Mouse (Mus musculus) stomach, embryonic 15.5 days (tissue): ENCODE results near the gene Flt3l. TPM values are rescaled to one million over a fixed set of nuclear protein-coding genes. Genes with fewer than 3 reads are reported as not detected.
A peak's percentile ranks its signal among the peaks of the same experiment; 100 is the strongest.

Experiments
- ATAC-seq: fragments of 200-750 bp; cut with Nextera tagmentation; 2 replicates; pipeline ENCODE4 v1.8.0; 2017; ENCODE audit warnings: low read depth, moderate number of reproducible peaks, moderate TSS enrichment; ENCODE audit not compliant: insufficient read depth, low FRiP score
- H3K27ac ChIP-seq: fragments of 300-500 bp; sonication (generic); 2 replicates; pipeline ENCODE4 v1.5.1; 2015; ENCODE audit warnings: mild to moderate bottlenecking, inconsistent platforms
- H3K27me3 ChIP-seq: fragments of 300-500 bp; sonication (generic); replicated peaks from 2 replicates; pipeline ENCODE4 v1.6.1; 2015; ENCODE audit warnings: inconsistent platforms
- H3K36me3 ChIP-seq: fragments of 300-500 bp; sonication (generic); 2 replicates; pipeline ENCODE4 v1.6.1; 2015; ENCODE audit warnings: inconsistent platforms
- H3K4me1 ChIP-seq: fragments of 300-500 bp; sonication (generic); 2 replicates; pipeline ENCODE4 v1.6.1; 2015; ENCODE audit warnings: inconsistent platforms
- H3K4me2 ChIP-seq: fragments of 300-500 bp; sonication (generic); 2 replicates; pipeline ENCODE4 v1.6.1; 2015; ENCODE audit warnings: mild to moderate bottlenecking, inconsistent platforms
- H3K4me3 ChIP-seq: fragments of 300-500 bp; sonication (generic); replicated peaks from 2 replicates; pipeline ENCODE4 v1.5.1; 2015; ENCODE audit warnings: inconsistent platforms
- H3K9ac ChIP-seq: fragments of 300-500 bp; sonication (generic); 2 replicates; pipeline ENCODE4 v1.6.1; 2015; ENCODE audit warnings: inconsistent platforms
- H3K9me3 ChIP-seq: fragments of 300-500 bp; sonication (generic); 2 replicates; pipeline ENCODE4 v1.6.1; 2016; ENCODE audit warnings: inconsistent platforms
- WGBS: fragments of 180-500 bp; shearing (Covaris S2); methylation state at CpG from one replicate; pipeline ENCODE4 v1.1.7; 2015; 5-methylcytosine and 5-hydroxymethylcytosine counted together
- polyA plus RNA-seq: library from polyadenylated mRNA; unstranded; fragments of >200 nt; fragmentation: Nextera tagmentation; extraction: Ambion mirVana; gene quantifications from 2 replicates; pipeline ENCODE4 v1.2.1, GENCODE M21; 2015

Gene Flt3l
- polyA plus RNA-seq, result 2.2 and 2.5 TPM in 2 replicates

GRCm38 (mm10) chr7:45135993-45136567, at the start of gene Flt3l, which contains the start of gene Gm45713:
TSS of gene Flt3l (minus strand) at chr7:45136432.
TSS of gene Gm45713 (minus strand) at chr7:45136231.
- H3K27me3 ChIP-seq, result no peaks in the 10 kb centered on the region
- H3K9ac ChIP-seq, result peak within 1 kb of the TSS; percentile 40; the same call in 1 of the 2 replicates
- peak within 1 kb of the TSS; percentile 67 for H3K4me2 ChIP-seq
- 2% methylated on average over 29 of the region's 29 CpGs for WGBS
- H3K9me3 ChIP-seq, result no peaks in the 10 kb centered on the region
- peak within 1 kb of the TSS; percentile 68 for H3K4me3 ChIP-seq
- H3K27ac ChIP-seq, result 0 out of 2 replicates have a peak within 1 kb of the TSS, but pooled peaks have one; percentile 45
- peak; percentile 80 for ATAC-seq
- no peaks in the 10 kb centered on the region for H3K36me3 ChIP-seq
- peaks cover 6% of the 10 kb centered on the region for H3K4me1 ChIP-seq

GRCm38 (mm10) chr7:45185921-45186320, 49.7 kb upstream of the Flt3l start:
- no peaks in the 10 kb centered on the region for H3K36me3 ChIP-seq
- H3K27me3 ChIP-seq, result peaks cover 75% of the 10 kb centered on the region
- H3K9me3 ChIP-seq, result no peaks in the 10 kb centered on the region
- no peak for ATAC-seq
- H3K4me3 ChIP-seq, result no peak overlapping the region
- no peak overlapping the region for H3K9ac ChIP-seq
- no peak overlapping the region for H3K27ac ChIP-seq
- H3K4me1 ChIP-seq, result peaks cover 7% of the 10 kb centered on the region; the same call in 1 of the 2 replicates
- 67% methylated on average over 7 of the region's 7 CpGs for WGBS
- no peak overlapping the region for H3K4me2 ChIP-seq

GRCm38 (mm10) chr7:45183672-45184071, 47.4 kb upstream of the Flt3l start:
- H3K27ac ChIP-seq, result no peak overlapping the region
- no peak for ATAC-seq
- H3K4me2 ChIP-seq, result no peak overlapping the region

GRCm38 (mm10) chr7:45182606-45183005, 46.4 kb upstream of the Flt3l start:
- Histone ChIP-seq H3K9ac (no peak overlapping the region), H3K9me3 (no peaks in the 10 kb centered on the region), H3K36me3 (no peaks in the 10 kb centered on the region), H3K27me3 (peaks cover 89% of the 10 kb centered on the region), H3K4me3 (peak overlapping the region; percentile 32), H3K4me2 (peak overlapping the region; percentile 66), H3K4me1 (peaks cover 7% of the 10 kb centered on the region; the same call in 1 of the 2 replicates), H3K27ac (no peak overlapping the region)
- 11% methylated on average over 11 of the region's 11 CpGs for WGBS
- no peak for ATAC-seq

More at GRCm38 (mm10) chr7:45183672-45184071, 47.4 kb upstream of the Flt3l start:
- peaks cover 7% of the 10 kb centered on the region; the same call in 1 of the 2 replicates for H3K4me1 ChIP-seq
- no peak overlapping the region for H3K4me3 ChIP-seq
- no peaks in the 10 kb centered on the region for H3K9me3 ChIP-seq
- WGBS, result 58% methylated on average over 7 of the region's 7 CpGs
- peaks cover 82% of the 10 kb centered on the region for H3K27me3 ChIP-seq
- no peaks in the 10 kb centered on the region for H3K36me3 ChIP-seq
- no peak overlapping the region for H3K9ac ChIP-seq

- Histone ChIP-seq H3K36me3 (no peaks in the 10 kb centered on the region), H3K9me3 (no peaks in the 10 kb centered on the region), H3K4me3 (peak overlapping the region; percentile 32), H3K27ac (no peak overlapping the region), H3K4me2 (peak overlapping the region; percentile 66), H3K27me3 (peaks cover 93% of the 10 kb centered on the region), H3K9ac (no peak overlapping the region), H3K4me1 (peaks cover 7% of the 10 kb centered on the region; the same call in 1 of the 2 replicates)
- under 1% methylated on average over 34 of the region's 34 CpGs for WGBS
- ATAC-seq, result peak; percentile 93
These were observed 46.0 kb upstream of the Flt3l start for GRCm38 (mm10) chr7:45182199-45182601.

- Histone ChIP-seq H3K4me1 (peaks cover 7% of the 10 kb centered on the region; the same call in 1 of the 2 replicates), H3K36me3 (no peaks in the 10 kb centered on the region), H3K4me2 (peak overlapping the region; percentile 66), H3K27ac (no peak overlapping the region), H3K9me3 (no peaks in the 10 kb centered on the region), H3K27me3 (peaks cover 96% of the 10 kb centered on the region), H3K9ac (no peak overlapping the region), H3K4me3 (no peak overlapping the region)
- ATAC-seq, result no peak
- 6% methylated on average over 35 of the region's 35 CpGs for WGBS
These were observed 45.3 kb upstream of the Flt3l start for GRCm38 (mm10) chr7:45181540-45181939.

- Histone ChIP-seq H3K9ac (no peak within 1 kb of the TSS), H3K4me3 (no peak within 1 kb of the TSS), H3K4me1 (peaks cover 12% of the 10 kb centered on the region), H3K9me3 (no peaks in the 10 kb centered on the region), H3K4me2 (peak within 1 kb of the TSS; percentile 66), H3K27ac (no peak within 1 kb of the TSS), H3K36me3 (no peaks in the 10 kb centered on the region), H3K27me3 (peaks cover 98% of the 10 kb centered on the region)
- no peak for ATAC-seq
- WGBS, result 18% methylated on average over 20 of the region's 20 CpGs
These were observed 44.8 kb upstream of the Flt3l start, which contains the start of gene Pth2 for GRCm38 (mm10) chr7:45180896-45181477. TSS of gene Pth2 (plus strand) at chr7:45180995.

- no peaks in the 10 kb centered on the region for H3K9me3 ChIP-seq
- H3K27me3 ChIP-seq, result peaks cover 99% of the 10 kb centered on the region
- ATAC-seq, result no peak
- no peak within 1 kb of the TSS for H3K4me2 ChIP-seq
- no peak within 1 kb of the TSS for H3K4me3 ChIP-seq
- 23% methylated on average over 7 of the region's 7 CpGs for WGBS
- H3K4me1 ChIP-seq, result peaks cover 13% of the 10 kb centered on the region
- H3K9ac ChIP-seq, result no peak within 1 kb of the TSS
- no peak within 1 kb of the TSS for H3K27ac ChIP-seq
- H3K36me3 ChIP-seq, result no peaks in the 10 kb centered on the region
These were observed 43.2 kb upstream of the Flt3l start, which contains the start of gene Gfy for GRCm38 (mm10) chr7:45179469-45179868. TSS of gene Gfy (minus strand) at chr7:45179569.

- Histone ChIP-seq H3K9ac (no peak overlapping the region), H3K36me3 (no peaks in the 10 kb centered on the region), H3K27me3 (peaks cover 96% of the 10 kb centered on the region), H3K4me3 (no peak overlapping the region), H3K9me3 (no peaks in the 10 kb centered on the region), H3K4me1 (peaks cover 13% of the 10 kb centered on the region), H3K27ac (no peak overlapping the region), H3K4me2 (no peak overlapping the region)
- 24% methylated on average over 7 of the region's 7 CpGs for WGBS
- ATAC-seq, result no peak
These were observed 42.3 kb upstream of the Flt3l start for GRCm38 (mm10) chr7:45178550-45178949.

- H3K27me3 ChIP-seq, result peaks cover 86% of the 10 kb centered on the region
- H3K36me3 ChIP-seq, result no peaks in the 10 kb centered on the region
- H3K9me3 ChIP-seq, result no peaks in the 10 kb centered on the region
- H3K27ac ChIP-seq, result no peak overlapping the region
- WGBS, result 3% methylated on average over 30 of the region's 31 CpGs
- no peak overlapping the region for H3K9ac ChIP-seq
- peak overlapping the region; percentile 13; the same call in 1 of the 2 replicates for H3K4me3 ChIP-seq
- no peak for ATAC-seq
- H3K4me1 ChIP-seq, result peaks cover 6% of the 10 kb centered on the region
- H3K4me2 ChIP-seq, result peak overlapping the region; percentile 32
These were observed 40.1 kb upstream of the Flt3l start for GRCm38 (mm10) chr7:45176356-45176755.

- no peak overlapping the region for H3K9ac ChIP-seq
- peak overlapping the region; percentile 32 for H3K4me2 ChIP-seq
- no peaks in the 10 kb centered on the region for H3K36me3 ChIP-seq
- H3K4me3 ChIP-seq, result peak overlapping the region; percentile 13; the same call in 1 of the 2 replicates
- H3K4me1 ChIP-seq, result peaks cover 6% of the 10 kb centered on the region
- ATAC-seq, result no peak
- H3K9me3 ChIP-seq, result no peaks in the 10 kb centered on the region
- WGBS, result under 1% methylated on average over 23 of the region's 23 CpGs
- H3K27me3 ChIP-seq, result peaks cover 82% of the 10 kb centered on the region
- no peak overlapping the region for H3K27ac ChIP-seq
These were observed 39.7 kb upstream of the Flt3l start for GRCm38 (mm10) chr7:45175929-45176328.

- Histone ChIP-seq H3K4me2 (no peak overlapping the region), H3K9ac (no peak overlapping the region), H3K4me1 (peaks cover 6% of the 10 kb centered on the region), H3K9me3 (no peaks in the 10 kb centered on the region), H3K4me3 (no peak overlapping the region), H3K36me3 (no peaks in the 10 kb centered on the region), H3K27me3 (peaks cover 76% of the 10 kb centered on the region), H3K27ac (no peak overlapping the region)
- WGBS, result 4% methylated on average over 13 of the region's 13 CpGs
- ATAC-seq, result no peak
These were observed 39.2 kb upstream of the Flt3l start for GRCm38 (mm10) chr7:45175398-45175797.
